Mouse (Mus musculus) forebrain, embryonic 12.5 days (tissue): Measurements from ENCODE around the gene E2f2. TPM values are rescaled to one million over a fixed set of nuclear protein-coding genes. Genes with fewer than 3 reads are reported as not detected.

ENCODE experiments used
- ATAC-seq: fragments of 200-750 bp; cut with Nextera tagmentation; 2 replicates; pipeline ENCODE4 v1.8.0; 2017; ENCODE audit warnings: moderate TSS enrichment; ENCODE audit not compliant: low FRiP score
- H3K27ac ChIP-seq: fragments of 300-500 bp; sonication (generic); 2 replicates; pipeline ENCODE4 v1.5.1; 2016; ENCODE audit warnings: mild to moderate bottlenecking
- H3K27me3 ChIP-seq: fragments of 300-500 bp; sonication (generic); 2 replicates; pipeline ENCODE4 v1.6.1; 2016; ENCODE audit warnings: mild to moderate bottlenecking
- H3K36me3 ChIP-seq: fragments of 300-500 bp; sonication (generic); replicated peaks from 2 replicates; pipeline ENCODE4 v1.6.1; 2016; ENCODE audit warnings: mild to moderate bottlenecking
- H3K4me1 ChIP-seq: fragments of 300-500 bp; sonication (generic); 2 replicates; pipeline ENCODE4 v1.6.1; 2016
- H3K4me2 ChIP-seq: fragments of 300-500 bp; sonication (generic); 2 replicates; pipeline ENCODE4 v1.6.1; 2016; ENCODE audit warnings: mild to moderate bottlenecking, moderate library complexity
- H3K4me3 ChIP-seq: fragments of 300-500 bp; sonication (generic); replicated peaks from 2 replicates; pipeline ENCODE4 v1.5.1; 2016; ENCODE audit warnings: mild to moderate bottlenecking
- H3K9ac ChIP-seq: fragments of 300-500 bp; sonication (generic); 2 replicates; pipeline ENCODE4 v1.6.1; 2016; ENCODE audit warnings: mild to moderate bottlenecking
- H3K9me3 ChIP-seq: fragments of 300-500 bp; sonication (generic); 2 replicates; pipeline ENCODE4 v1.6.1; 2016
- WGBS: fragments of 180-500 bp; shearing (Covaris S2); methylation state at CpG from one replicate; pipeline ENCODE4 v1.1.7; 2016; 5-methylcytosine and 5-hydroxymethylcytosine counted together
- polyA plus RNA-seq: library from polyadenylated mRNA; unstranded; fragments of >200 nt; fragmentation: Nextera tagmentation; extraction: Ambion mirVana; gene quantifications from 2 replicates; pipeline ENCODE4 v1.2.1, GENCODE M21; 2016

E2f2 gene
- polyA plus RNA-seq, 1 experiment from 2014 or later: 13.4 TPM

GRCm38 (mm10) chr4:136179998-136180397 lies 7.8 kb downstream of the E2f2 start:
- H3K36me3 ChIP-seq: peaks cover 12% of the 10 kb centered on the region
- peaks cover 51% of the 10 kb centered on the region for H3K4me1 ChIP-seq
- H3K27ac ChIP-seq: peak overlapping the region; percentile 37; the same call in 1 of the 2 replicates

GRCm38 (mm10) chr4:136180408-136181330 lies 8.5 kb downstream of the E2f2 start:
- 16% methylated on average over 23 of the region's 23 CpGs for WGBS
- peak overlapping the region; percentile 37; the same call in 1 of the 2 replicates for H3K27ac ChIP-seq

More at GRCm38 (mm10) chr4:136179998-136180397, 7.8 kb downstream of the E2f2 start:
- no peaks in the 10 kb centered on the region for H3K9me3 ChIP-seq
- peak; percentile 34; the same call in 1 of the 2 replicates for ATAC-seq
- WGBS: 5% methylated on average over 15 of the region's 15 CpGs
- peak overlapping the region; percentile 42; the same call in 1 of the 2 replicates for H3K9ac ChIP-seq
- peak overlapping the region; percentile 33 for H3K4me3 ChIP-seq
- no peaks in the 10 kb centered on the region for H3K27me3 ChIP-seq
- peak overlapping the region; percentile 49 for H3K4me2 ChIP-seq

GRCm38 (mm10) chr4:136181367-136181766 lies 9.2 kb downstream of the E2f2 start:
- no peak overlapping the region for H3K4me3 ChIP-seq
- H3K9me3 ChIP-seq: no peaks in the 10 kb centered on the region
- WGBS: 33% methylated on average over 12 of the region's 12 CpGs
- no peak overlapping the region for H3K9ac ChIP-seq
- H3K4me2 ChIP-seq: peak overlapping the region; percentile 49; the same call in 1 of the 2 replicates
- no peak overlapping the region; the same call in 1 of the 2 replicates for H3K27ac ChIP-seq
- peaks cover 38% of the 10 kb centered on the region for H3K4me1 ChIP-seq
- no peak for ATAC-seq
- H3K27me3 ChIP-seq: no peaks in the 10 kb centered on the region
- peaks cover 15% of the 10 kb centered on the region for H3K36me3 ChIP-seq

More at GRCm38 (mm10) chr4:136180408-136181330, 8.5 kb downstream of the E2f2 start:
- Histone ChIP-seq H3K36me3 (peaks cover 12% of the 10 kb centered on the region), H3K4me3 (peak overlapping the region; percentile 33), H3K9ac (peak overlapping the region; percentile 42; the same call in 1 of the 2 replicates), H3K4me2 (peak overlapping the region; percentile 49), H3K9me3 (no peaks in the 10 kb centered on the region), H3K4me1 (peaks cover 45% of the 10 kb centered on the region), H3K27me3 (no peaks in the 10 kb centered on the region)
- ATAC-seq: peak; percentile 59; the same call in 1 of the 2 replicates

GRCm38 (mm10) chr4:136185375-136185774 lies 13.2 kb downstream of the E2f2 start:
- Histone ChIP-seq H3K27me3 (no peaks in the 10 kb centered on the region), H3K9ac (no peak overlapping the region), H3K9me3 (no peaks in the 10 kb centered on the region), H3K4me2 (no peak overlapping the region), H3K4me3 (no peak overlapping the region), H3K27ac (no peak overlapping the region), H3K36me3 (peaks cover 49% of the 10 kb centered on the region), H3K4me1 (peaks cover 12% of the 10 kb centered on the region)
- ATAC-seq: no peak
- WGBS: 87% methylated on average over 9 of the region's 9 CpGs

- peaks cover 56% of the 10 kb centered on the region for H3K36me3 ChIP-seq
- WGBS: 90% methylated on average over 8 of the region's 8 CpGs
- H3K4me1 ChIP-seq: 0 out of 2 replicates have a peak, but pooled peaks cover 4% of the 10 kb centered on the region
- ATAC-seq: no peak
- no peak overlapping the region for H3K9ac ChIP-seq
- no peaks in the 10 kb centered on the region for H3K27me3 ChIP-seq
- no peak overlapping the region for H3K4me2 ChIP-seq
- no peaks in the 10 kb centered on the region for H3K9me3 ChIP-seq
- H3K4me3 ChIP-seq: no peak overlapping the region
- no peak overlapping the region for H3K27ac ChIP-seq
Measured at GRCm38 (mm10) chr4:136186315-136186714, 14.1 kb downstream of the E2f2 start.

- ATAC-seq: no peak
- H3K36me3 ChIP-seq: peaks cover 62% of the 10 kb centered on the region
- WGBS: 90% methylated on average over 23 of the region's 23 CpGs
Measured at GRCm38 (mm10) chr4:136186739-136187472, 14.7 kb downstream of the E2f2 start.

GRCm38 (mm10) chr4:136188973-136189737 lies 17.0 kb downstream of the E2f2 start:
- H3K4me2 ChIP-seq: no peak overlapping the region
- no peak overlapping the region for H3K9ac ChIP-seq
- H3K27me3 ChIP-seq: no peaks in the 10 kb centered on the region
- 86% methylated on average over 6 of the region's 6 CpGs for whole genome bisulfite sequencing
- H3K36me3 ChIP-seq: peaks cover 74% of the 10 kb centered on the region
- no peak overlapping the region for H3K4me3 ChIP-seq
- H3K4me1 ChIP-seq: no peaks in the 10 kb centered on the region
- ATAC-seq: no peak
- no peak overlapping the region for H3K27ac ChIP-seq
- H3K9me3 ChIP-seq: no peaks in the 10 kb centered on the region

More at GRCm38 (mm10) chr4:136186739-136187472, 14.7 kb downstream of the E2f2 start:
- no peak overlapping the region for H3K4me2 ChIP-seq
- H3K27me3 ChIP-seq: no peaks in the 10 kb centered on the region
- no peak overlapping the region for H3K4me3 ChIP-seq
- no peak overlapping the region for H3K27ac ChIP-seq
- no peaks in the 10 kb centered on the region for H3K9me3 ChIP-seq
- H3K4me1 ChIP-seq: no peaks in the 10 kb centered on the region
- H3K9ac ChIP-seq: no peak overlapping the region

GRCm38 (mm10) chr4:136189912-136190311 lies 17.7 kb downstream of the E2f2 start:
- no peak for ATAC-seq
- Histone ChIP-seq H3K4me2 (no peak overlapping the region), H3K4me1 (no peaks in the 10 kb centered on the region; the same call in 1 of the 2 replicates), H3K36me3 (peaks cover 75% of the 10 kb centered on the region), H3K9me3 (no peaks in the 10 kb centered on the region), H3K9ac (no peak overlapping the region), H3K27me3 (no peaks in the 10 kb centered on the region), H3K27ac (no peak overlapping the region), H3K4me3 (no peak overlapping the region)
- WGBS: 87% methylated on average over 8 of the region's 8 CpGs

GRCm38 (mm10) chr4:136193571-136193970 lies 21.4 kb downstream of the E2f2 start:
- H3K9me3 ChIP-seq: no peaks in the 10 kb centered on the region
- H3K27me3 ChIP-seq: no peaks in the 10 kb centered on the region
- peaks cover 52% of the 10 kb centered on the region for H3K36me3 ChIP-seq
- H3K9ac ChIP-seq: no peak overlapping the region
- H3K4me2 ChIP-seq: no peak overlapping the region
- H3K27ac ChIP-seq: no peak overlapping the region
- ATAC-seq: no peak
- WGBS: 91% methylated on average over 3 of the region's 3 CpGs
- no peak overlapping the region for H3K4me3 ChIP-seq
- H3K4me1 ChIP-seq: peaks cover 3% of the 10 kb centered on the region

- peaks cover 3% of the 10 kb centered on the region for H3K4me1 ChIP-seq
- no peaks in the 10 kb centered on the region for H3K9me3 ChIP-seq
- H3K27ac ChIP-seq: no peak overlapping the region
- WGBS: 62% methylated on average over 7 of the region's 7 CpGs
- H3K4me3 ChIP-seq: no peak overlapping the region
- H3K9ac ChIP-seq: no peak overlapping the region
- peaks cover 40% of the 10 kb centered on the region for H3K36me3 ChIP-seq
- no peak for ATAC-seq
- H3K4me2 ChIP-seq: no peak overlapping the region
- no peaks in the 10 kb centered on the region for H3K27me3 ChIP-seq
Measured at GRCm38 (mm10) chr4:136195029-136195428, 22.8 kb downstream of the E2f2 start.

GRCm38 (mm10) chr4:136195629-136196028 lies 23.4 kb downstream of the E2f2 start:
- ATAC-seq: no peak
- peaks cover 38% of the 10 kb centered on the region for H3K36me3 ChIP-seq
- 72% methylated on average over 9 of the region's 9 CpGs for WGBS

More at GRCm38 (mm10) chr4:136195629-136196028, 23.4 kb downstream of the E2f2 start:
- no peak overlapping the region for H3K27ac ChIP-seq
- H3K4me3 ChIP-seq: no peak overlapping the region
- no peak overlapping the region for H3K9ac ChIP-seq
- no peaks in the 10 kb centered on the region for H3K27me3 ChIP-seq
- peaks cover 3% of the 10 kb centered on the region for H3K4me1 ChIP-seq
- no peaks in the 10 kb centered on the region for H3K9me3 ChIP-seq
- H3K4me2 ChIP-seq: no peak overlapping the region
